ENCODE assay signal across 32 mouse cellular contexts in the genomic region with DNA sequence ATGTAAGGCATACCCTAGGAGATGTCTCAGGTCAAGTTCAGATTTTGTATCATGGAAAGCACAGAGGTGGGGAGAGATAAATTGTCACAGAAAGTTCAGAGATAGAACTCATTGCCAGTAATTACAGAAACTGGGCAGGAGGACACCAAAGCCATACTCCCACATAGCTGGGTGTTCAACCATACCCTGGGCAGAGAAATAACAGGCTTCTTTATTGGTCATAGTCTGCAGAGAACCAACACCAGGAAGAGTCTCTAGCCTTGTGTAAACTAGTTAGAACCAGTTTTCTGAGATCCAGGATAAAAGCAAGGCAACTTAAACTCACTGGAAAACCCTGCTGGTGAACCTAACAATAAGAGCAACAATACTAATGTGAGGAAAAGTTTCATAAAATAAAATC.
"Had no signal": no experiment of that assay in that cellular context is flagged by ENCODE, and none has a peak within 500 bp of the region (broad histone marks: within the 10 kb centered on the region; RNA-seq: fewer than 3 reads in every experiment).

No protein-coding gene starts in this region.

- H3K36me3 ChIP-seq: heart, embryonic 10.5 days; heart, embryonic 12.5 days; heart, embryonic 13.5 days; heart, embryonic 15.5 days; hindbrain, embryonic 10.5 days; hindbrain, embryonic 12.5 days; hindbrain, embryonic 13.5 days; hindbrain, embryonic 15.5 days; intestine, embryonic 15.5 days had no signal

- H3K9ac ChIP-seq: heart, embryonic 12.5 days; heart, embryonic 13.5 days; heart, embryonic 15.5 days; hindbrain, embryonic 12.5 days; hindbrain, embryonic 13.5 days; hindbrain, embryonic 14.5 days; hindbrain, embryonic 15.5 days; intestine, embryonic 15.5 days had no signal

- H3K27me3 ChIP-seq: heart, embryonic 12.5 days; heart, embryonic 13.5 days; heart, embryonic 15.5 days; hindbrain, embryonic 12.5 days; hindbrain, embryonic 13.5 days; hindbrain, embryonic 15.5 days; intestine, embryonic 15.5 days had no signal

- DNase-seq: heart, adult 18-20 months; heart, adult 2 months; heart, postnatal 10 days; heart, postnatal 14 days; heart, postnatal 36 days; heart, postnatal 4 days; kidney, adult 18-20 months; kidney, adult 8-10 months; kidney, adult 9 months; kidney, postnatal 10 days; kidney, postnatal 25 days; kidney, postnatal 36 days; layer of hippocampus, adult 9-11 months; layer of hippocampus, postnatal 36 days had no signal

- H3K4me3 ChIP-seq: heart, adult 2 months; heart, embryonic 10.5 days; heart, embryonic 12.5 days; heart, embryonic 13.5 days; heart, embryonic 15.5 days; hindbrain, embryonic 10.5 days; hindbrain, embryonic 12.5 days; hindbrain, embryonic 13.5 days; hindbrain, embryonic 15.5 days; intestine, embryonic 15.5 days; layer of hippocampus, adult 2 months; left cerebral cortex, adult 2 months had no signal

- H3K27ac ChIP-seq: heart, adult 2 months; heart, embryonic 10.5 days; heart, embryonic 13.5 days; heart, embryonic 15.5 days; hindbrain, embryonic 10.5 days; hindbrain, embryonic 12.5 days; hindbrain, embryonic 13.5 days; hindbrain, embryonic 14.5 days; hindbrain, embryonic 15.5 days; hindbrain, postnatal 0 days; intestine, embryonic 15.5 days; layer of hippocampus, adult 2 months; left cerebral cortex, adult 2 months had no signal

- H3K4me1 ChIP-seq: heart, embryonic 10.5 days; heart, embryonic 12.5 days; heart, embryonic 13.5 days; heart, embryonic 15.5 days; hindbrain, embryonic 10.5 days; hindbrain, embryonic 12.5 days; hindbrain, embryonic 13.5 days; hindbrain, embryonic 15.5 days; intestine, embryonic 15.5 days had no signal

- H3K9me3 ChIP-seq: heart, embryonic 10.5 days; heart, embryonic 12.5 days; heart, embryonic 13.5 days; heart, embryonic 15.5 days; hindbrain, embryonic 10.5 days; hindbrain, embryonic 12.5 days; hindbrain, embryonic 13.5 days; hindbrain, embryonic 15.5 days; intestine, embryonic 15.5 days had no signal

- ATAC-seq: hindbrain, embryonic 16.5 days; hindbrain, postnatal 0 days; inflammation-experienced regulatory T-cells, adult 6 months; intestine, embryonic 15.5 days; intestine, embryonic 16.5 days; intestine, postnatal 0 days had no signal

- H3K4me2 ChIP-seq: heart, embryonic 11.5 days; heart, embryonic 12.5 days; heart, embryonic 13.5 days; heart, embryonic 15.5 days; hindbrain, embryonic 12.5 days; hindbrain, embryonic 13.5 days; hindbrain, embryonic 14.5 days; hindbrain, embryonic 15.5 days; intestine, embryonic 15.5 days had no signal
